Mouse (Mus musculus): ENCODE data around the gene Bbc3. TPM values are rescaled to one million over a fixed set of nuclear protein-coding genes. Genes with fewer than 3 reads are reported as not detected.

The Bbc3 gene
- polyA plus RNA-seq, 1 experiment: 38.5 TPM

- TF ChIP-seq EP300 (IDR thresholded peaks at IDR 0.05; ENCODE audit: insufficient read depth, low read depth, low read length) (peak; percentile 62; the same call in 1 of the 2 replicates), CTCF (IDR thresholded peaks at IDR 0.05; ENCODE audit: low read depth, low read length) (no peak)
- no peaks in the 10 kb centered on the region for H3K9me3 ChIP-seq (replicated peaks; ENCODE audit: control insufficient read depth, insufficient read depth, low read length, poor library complexity, severe bottlenecking)
- peak overlapping the region; percentile 99 for H3K4me3 ChIP-seq (ENCODE audit: low read depth, low read length)
- H3K36me3 ChIP-seq (ENCODE audit: control insufficient read depth, insufficient read depth, low read length, poor library complexity, severe bottlenecking): peaks cover 25% of the 10 kb centered on the region
- H3K27me3 ChIP-seq (ENCODE audit: control insufficient read depth, insufficient read depth, low read length, poor library complexity, severe bottlenecking): no peaks in the 10 kb centered on the region
- H3K27ac ChIP-seq (ENCODE audit: insufficient read depth, low read length): peak overlapping the region; percentile 66
- peak overlapping the region; percentile 84 for H3K9ac ChIP-seq (ENCODE audit: low read depth, poor library complexity, severe bottlenecking)
- no peaks in the 10 kb centered on the region for H3K4me1 ChIP-seq (ENCODE audit: control insufficient read depth, insufficient read depth, low read length)
Observed at GRCm38 (mm10) chr7:16312672-16313311, 4.6 kb downstream of the Bbc3 start.

- H3K36me3 ChIP-seq (ENCODE audit: control insufficient read depth, insufficient read depth, low read length, poor library complexity, severe bottlenecking): peaks cover 26% of the 10 kb centered on the region
- no peaks in the 10 kb centered on the region for H3K27me3 ChIP-seq (ENCODE audit: control insufficient read depth, insufficient read depth, low read length, poor library complexity, severe bottlenecking)
- H3K4me3 ChIP-seq (ENCODE audit: low read depth, low read length): peak overlapping the region; percentile 99
- no peaks in the 10 kb centered on the region for H3K4me1 ChIP-seq (ENCODE audit: control insufficient read depth, insufficient read depth, low read length)
- peak overlapping the region; percentile 66 for H3K27ac ChIP-seq (ENCODE audit: insufficient read depth, low read length)
- no peak for TF ChIP-seq POLR2A (IDR thresholded peaks at IDR 0.05; ENCODE audit: insufficient read depth, low read length)
- 0 out of 2 replicates have a peak, but pooled peaks have one; percentile 6 for TF ChIP-seq EP300 (IDR thresholded peaks at IDR 0.05; ENCODE audit: insufficient read depth, low read depth, low read length)
- TF ChIP-seq CTCF (IDR thresholded peaks at IDR 0.05; ENCODE audit: low read depth, low read length): peak; percentile 10
- no peaks in the 10 kb centered on the region for H3K9me3 ChIP-seq (replicated peaks; ENCODE audit: control insufficient read depth, insufficient read depth, low read length, poor library complexity, severe bottlenecking)
- peak overlapping the region; percentile 62 for H3K9ac ChIP-seq (ENCODE audit: low read depth, poor library complexity, severe bottlenecking)
Observed at GRCm38 (mm10) chr7:16313481-16314220, 5.5 kb downstream of the Bbc3 start.

- Histone ChIP-seq H3K9ac (ENCODE audit: low read depth, poor library complexity, severe bottlenecking) (peak overlapping the region; percentile 62), H3K27me3 (ENCODE audit: control insufficient read depth, insufficient read depth, low read length, poor library complexity, severe bottlenecking) (no peaks in the 10 kb centered on the region), H3K9me3 (replicated peaks; ENCODE audit: control insufficient read depth, insufficient read depth, low read length, poor library complexity, severe bottlenecking) (no peaks in the 10 kb centered on the region), H3K4me3 (ENCODE audit: low read depth, low read length) (peak overlapping the region; percentile 54), H3K4me1 (ENCODE audit: control insufficient read depth, insufficient read depth, low read length) (no peaks in the 10 kb centered on the region), H3K27ac (ENCODE audit: insufficient read depth, low read length) (peak overlapping the region; percentile 2), H3K36me3 (ENCODE audit: control insufficient read depth, insufficient read depth, low read length, poor library complexity, severe bottlenecking) (peaks cover 26% of the 10 kb centered on the region)
- TF ChIP-seq POLR2A (IDR thresholded peaks at IDR 0.05; ENCODE audit: insufficient read depth, low read length): no peak
- no peak for TF ChIP-seq EP300 (IDR thresholded peaks at IDR 0.05; ENCODE audit: insufficient read depth, low read depth, low read length)
- no peak for TF ChIP-seq CTCF (IDR thresholded peaks at IDR 0.05; ENCODE audit: low read depth, low read length)
Observed at GRCm38 (mm10) chr7:16314221-16314775, 6.1 kb downstream of the Bbc3 start.

GRCm38 (mm10) chr7:16315222-16315759, 7.1 kb downstream of the Bbc3 start:
- Histone ChIP-seq H3K9me3 (replicated peaks; ENCODE audit: control insufficient read depth, insufficient read depth, low read length, poor library complexity, severe bottlenecking) (no peaks in the 10 kb centered on the region), H3K9ac (ENCODE audit: low read depth, poor library complexity, severe bottlenecking) (no peak overlapping the region), H3K27ac (ENCODE audit: insufficient read depth, low read length) (no peak overlapping the region), H3K4me1 (ENCODE audit: control insufficient read depth, insufficient read depth, low read length) (no peaks in the 10 kb centered on the region), H3K4me3 (ENCODE audit: low read depth, low read length) (no peak overlapping the region), H3K27me3 (ENCODE audit: control insufficient read depth, insufficient read depth, low read length, poor library complexity, severe bottlenecking) (no peaks in the 10 kb centered on the region), H3K36me3 (ENCODE audit: control insufficient read depth, insufficient read depth, low read length, poor library complexity, severe bottlenecking) (peaks cover 26% of the 10 kb centered on the region)
- TF ChIP-seq EP300 (IDR thresholded peaks at IDR 0.05; ENCODE audit: insufficient read depth, low read depth, low read length) (no peak), CTCF (IDR thresholded peaks at IDR 0.05; ENCODE audit: low read depth, low read length) (no peak), POLR2A (IDR thresholded peaks at IDR 0.05; ENCODE audit: insufficient read depth, low read length) (no peak)

GRCm38 (mm10) chr7:16317094-16317493, 8.9 kb downstream of the Bbc3 start:
- H3K9ac ChIP-seq (ENCODE audit: low read depth, poor library complexity, severe bottlenecking): peak overlapping the region; percentile 12; the same call in 1 of the 2 replicates
- H3K4me1 ChIP-seq (ENCODE audit: control insufficient read depth, insufficient read depth, low read length): no peaks in the 10 kb centered on the region
- no peaks in the 10 kb centered on the region for H3K9me3 ChIP-seq (replicated peaks; ENCODE audit: control insufficient read depth, insufficient read depth, low read length, poor library complexity, severe bottlenecking)
- TF ChIP-seq POLR2A (IDR thresholded peaks at IDR 0.05; ENCODE audit: insufficient read depth, low read length) (no peak), EP300 (IDR thresholded peaks at IDR 0.05; ENCODE audit: insufficient read depth, low read depth, low read length) (no peak), CTCF (IDR thresholded peaks at IDR 0.05; ENCODE audit: low read depth, low read length) (no peak)
- H3K27me3 ChIP-seq (ENCODE audit: control insufficient read depth, insufficient read depth, low read length, poor library complexity, severe bottlenecking): no peaks in the 10 kb centered on the region
- H3K27ac ChIP-seq (ENCODE audit: insufficient read depth, low read length): 0 out of 2 replicates have a peak overlapping the region, but pooled peaks have one; percentile 25
- peaks cover 26% of the 10 kb centered on the region for H3K36me3 ChIP-seq (ENCODE audit: control insufficient read depth, insufficient read depth, low read length, poor library complexity, severe bottlenecking)
- H3K4me3 ChIP-seq (ENCODE audit: low read depth, low read length): no peak overlapping the region

Data from ES-Bruce4 (cell line).